Mouse (Mus musculus): Measurements from ENCODE around the gene Nup188. TPM values are rescaled to one million over a fixed set of nuclear protein-coding genes. Genes with fewer than 3 reads are reported as not detected.

Gene Nup188
- polyA plus RNA-seq, 1 experiment from 2014 or later, result 34.4 TPM

DNA sequence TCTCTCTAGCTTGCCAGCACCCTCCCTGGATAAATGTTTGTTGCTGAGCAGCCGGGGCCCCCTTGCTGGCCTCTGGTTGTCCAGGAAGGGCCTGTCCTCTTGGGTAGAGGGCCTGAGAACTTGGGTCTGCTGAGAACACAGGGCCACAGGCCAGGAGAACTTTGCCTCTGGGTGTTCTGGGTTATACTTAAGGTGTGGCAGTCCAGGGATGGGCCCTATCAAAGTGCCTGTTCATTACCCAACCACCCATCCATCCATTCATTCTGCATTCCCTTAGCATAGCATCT, 107.1 kb downstream of the Nup188 start:
- Histone ChIP-seq H3K4me1 (replicated peaks) (peaks cover 16% of the 10 kb centered on the region), H3K9me3 (replicated peaks) (no peaks in the 10 kb centered on the region), H3K4me3 (peak overlapping the region; percentile 85), H3K27ac (ENCODE audit: poor library complexity, severe bottlenecking) (peak overlapping the region; percentile 82), H3K27me3 (replicated peaks) (no peaks in the 10 kb centered on the region), H3K9ac (peak overlapping the region; percentile 80), H3K4me2 (peak overlapping the region; percentile 86), H3K36me3 (peaks cover 31% of the 10 kb centered on the region)
- ATAC-seq (ENCODE audit: insufficient number of reproducible peaks, low FRiP score), result no peak
- WGBS, result 52% methylated on average over 1 of the region's 1 CpGs

Small RNA genes within 50 kb of the gene (microRNA-seq; reads per million reads assigned to microRNA genes)
- gene Gm47292, result not detected

Other genes with a start within 250 kb of the Nup188 start
- 15.8 and 15.9 TPM in 2 replicates for gene Wdr34, start 237.5 kb upstream of the Nup188 start, polyA plus RNA-seq (2016; fragmentation: Nextera tagmentation; extraction: Ambion mirVana)
- 297 and 306 TPM in 2 replicates for gene Set, start 229.0 kb upstream of the Nup188 start, polyA plus RNA-seq (2016; fragmentation: Nextera tagmentation; extraction: Ambion mirVana)
- gene Pkn3, start 208.7 kb upstream of the Nup188 start, polyA plus RNA-seq (2016; fragmentation: Nextera tagmentation; extraction: Ambion mirVana), result 19.6 and 21.5 TPM in 2 replicates
- 49.8 and 50.4 TPM in 2 replicates for gene Zdhhc12, start 192.7 kb upstream of the Nup188 start, polyA plus RNA-seq (2016; fragmentation: Nextera tagmentation; extraction: Ambion mirVana)
- 5.7 and 6.1 TPM in 2 replicates for gene Zer1, start 161.8 kb upstream of the Nup188 start, polyA plus RNA-seq (2016; fragmentation: Nextera tagmentation; extraction: Ambion mirVana)
- gene Tbc1d13, start 152.7 kb upstream of the Nup188 start, polyA plus RNA-seq (2016; fragmentation: Nextera tagmentation; extraction: Ambion mirVana), result 5.4 and 5.8 TPM in 2 replicates
- 37.0 and 39.7 TPM in 2 replicates for gene Endog, start 114.9 kb upstream of the Nup188 start, polyA plus RNA-seq (2016; fragmentation: Nextera tagmentation; extraction: Ambion mirVana)
- gene Spout1, start 107.9 kb upstream of the Nup188 start, polyA plus RNA-seq (2016; fragmentation: Nextera tagmentation; extraction: Ambion mirVana), result 34.8 and 35.5 TPM in 2 replicates
- gene Kyat1, start 80.5 kb upstream of the Nup188 start, polyA plus RNA-seq (2016; fragmentation: Nextera tagmentation; extraction: Ambion mirVana), result 14.0 and 14.9 TPM in 2 replicates
- gene Lrrc8a, start 48.7 kb upstream of the Nup188 start, polyA plus RNA-seq (2016; fragmentation: Nextera tagmentation; extraction: Ambion mirVana), result 35.4 and 37.7 TPM in 2 replicates
- 0.33 and 0.40 TPM in 2 replicates for gene Gm28035, start 45.8 kb upstream of the Nup188 start, polyA plus RNA-seq (2016; fragmentation: Nextera tagmentation; extraction: Ambion mirVana)
- gene Phyhd1, start 20.2 kb upstream of the Nup188 start, polyA plus RNA-seq (2016; fragmentation: Nextera tagmentation; extraction: Ambion mirVana), result 5.7 and 6.5 TPM in 2 replicates
- gene Gm28038, start 5.4 kb upstream of the Nup188 start, polyA plus RNA-seq (2016; fragmentation: Nextera tagmentation; extraction: Ambion mirVana), result not detected in 2 replicates
- 26.6 and 27.1 TPM in 2 replicates for gene Dolk, start 63 bp upstream of the Nup188 start, polyA plus RNA-seq (2016; fragmentation: Nextera tagmentation; extraction: Ambion mirVana)
- 117 and 130 TPM in 2 replicates for gene Sh3glb2, start 72.9 kb downstream of the Nup188 start, polyA plus RNA-seq (2016; fragmentation: Nextera tagmentation; extraction: Ambion mirVana)
- gene Miga2, start 77.8 kb downstream of the Nup188 start, polyA plus RNA-seq (2016; fragmentation: Nextera tagmentation; extraction: Ambion mirVana), result 32.7 and 33.6 TPM in 2 replicates
- gene Dolpp1, start 105.9 kb downstream of the Nup188 start, polyA plus RNA-seq (2016; fragmentation: Nextera tagmentation; extraction: Ambion mirVana), result 21.9 and 22.2 TPM in 2 replicates
- 67.9 and 74.2 TPM in 2 replicates for gene Crat, start 129.4 kb downstream of the Nup188 start, polyA plus RNA-seq (2016; fragmentation: Nextera tagmentation; extraction: Ambion mirVana)
- gene Ptpa, start 129.6 kb downstream of the Nup188 start, polyA plus RNA-seq (2016; fragmentation: Nextera tagmentation; extraction: Ambion mirVana), result 107 and 115 TPM in 2 replicates
- gene Ier5l, start 187.8 kb downstream of the Nup188 start, polyA plus RNA-seq (2016; fragmentation: Nextera tagmentation; extraction: Ambion mirVana), result 1.7 and 2.0 TPM in 2 replicates